Mouse (Mus musculus) midbrain, embryonic 14.5 days (tissue): Measurements from ENCODE around the gene Usp36. TPM values are rescaled to one million over a fixed set of nuclear protein-coding genes. Genes with fewer than 3 reads are reported as not detected.

Source experiments
- ATAC-seq: fragments of 200-750 bp; cut with Nextera tagmentation; 2 replicates; pipeline ENCODE4 v1.8.0; 2017; ENCODE audit warnings: moderate number of reproducible peaks, moderate library complexity; ENCODE audit not compliant: low FRiP score, low TSS enrichment
- DNase-seq: peaks from one replicate; pipeline ENCODE4 v3.0.0-alpha.2; 2015
- H3K27ac ChIP-seq: fragments of 300-500 bp; sonication (generic); replicated peaks from 2 replicates; pipeline ENCODE4 v1.5.1; 2014; ENCODE audit warnings: mild to moderate bottlenecking, low read depth, low read length, moderate library complexity
- H3K27me3 ChIP-seq: fragments of 300-500 bp; sonication (generic); 2 replicates; pipeline ENCODE4 v1.6.1; 2014; ENCODE audit warnings: low read length, control low read depth, mixed read lengths; ENCODE audit not compliant: control insufficient read depth, insufficient read depth
- H3K36me3 ChIP-seq: fragments of 300-500 bp; sonication (generic); 2 replicates; pipeline ENCODE4 v1.6.1; 2014; ENCODE audit warnings: low read length, control low read depth; ENCODE audit not compliant: control insufficient read depth, insufficient read depth
- H3K4me1 ChIP-seq: fragments of 300-500 bp; sonication (generic); 2 replicates; pipeline ENCODE4 v1.6.1; 2014; ENCODE audit warnings: mild to moderate bottlenecking, antibody characterized with exemption, low read length, control low read depth; ENCODE audit not compliant: control insufficient read depth, insufficient read depth
- H3K4me2 ChIP-seq: fragments of 300-500 bp; sonication (generic); 2 replicates; pipeline ENCODE4 v1.6.1; 2014; ENCODE audit warnings: mild to moderate bottlenecking, low read length, moderate library complexity
- H3K4me3 ChIP-seq: fragments of 300-500 bp; sonication (generic); replicated peaks from 2 replicates; pipeline ENCODE4 v1.5.1; 2014; ENCODE audit warnings: low read depth, low read length
- H3K9ac ChIP-seq: fragments of 300-500 bp; sonication (generic); replicated peaks from 2 replicates; pipeline ENCODE4 v1.6.1; 2014; ENCODE audit warnings: mild to moderate bottlenecking, low read length, moderate library complexity
- H3K9me3 ChIP-seq: fragments of 300-500 bp; sonication (generic); 2 replicates; pipeline ENCODE4 v1.6.1; 2016; ENCODE audit warnings: low read length, control low read depth, mixed read lengths; ENCODE audit not compliant: control insufficient read depth
- WGBS: fragments of 180-500 bp; shearing (Covaris S2); extraction: QIAGEN DNeasy Blood & Tissue Kit; methylation state at CpG from one replicate; pipeline ENCODE4 v1.1.7; 2014; 5-methylcytosine and 5-hydroxymethylcytosine counted together
- polyA plus RNA-seq: library from polyadenylated mRNA; unstranded; fragments of >200 nt; fragmentation: Nextera tagmentation; extraction: Ambion mirVana; gene quantifications from 2 replicates; pipeline ENCODE4 v1.2.1, GENCODE M21; 2014

Usp36 gene
- polyA plus RNA-seq, 1 experiment from 2014 or later = 13.4 TPM

GRCm38 (mm10) chr11:118266666-118267046, 23.4 kb downstream of the Usp36 start:
- Histone ChIP-seq H3K9ac (no peak overlapping the region), H3K27me3 (no peaks in the 10 kb centered on the region), H3K4me2 (no peak overlapping the region), H3K27ac (no peak overlapping the region), H3K4me1 (no peaks in the 10 kb centered on the region), H3K36me3 (peaks cover 96% of the 10 kb centered on the region), H3K4me3 (no peak overlapping the region), H3K9me3 (no peaks in the 10 kb centered on the region)
- DNase-seq = no peak
- WGBS = 91% methylated on average over 7 of the region's 7 CpGs
- ATAC-seq = no peak

GRCm38 (mm10) chr11:118266044-118266665, 23.9 kb downstream of the Usp36 start:
- H3K4me3 ChIP-seq = no peak overlapping the region
- H3K9me3 ChIP-seq = no peaks in the 10 kb centered on the region
- no peak overlapping the region for H3K27ac ChIP-seq
- H3K36me3 ChIP-seq = peaks cover 96% of the 10 kb centered on the region
- ATAC-seq (no peak), DNase-seq (no peak)
- WGBS = 96% methylated on average over 10 of the region's 10 CpGs
- no peaks in the 10 kb centered on the region for H3K27me3 ChIP-seq
- no peaks in the 10 kb centered on the region for H3K4me1 ChIP-seq
- H3K4me2 ChIP-seq = no peak overlapping the region
- no peak overlapping the region for H3K9ac ChIP-seq

- Histone ChIP-seq H3K9me3 (no peaks in the 10 kb centered on the region), H3K27ac (no peak overlapping the region), H3K4me3 (no peak overlapping the region), H3K4me2 (no peak overlapping the region), H3K9ac (no peak overlapping the region), H3K4me1 (no peaks in the 10 kb centered on the region), H3K36me3 (peaks cover 98% of the 10 kb centered on the region), H3K27me3 (no peaks in the 10 kb centered on the region)
- ATAC-seq = no peak
- DNase-seq = no peak
- 96% methylated on average over 11 of the region's 11 CpGs for WGBS
Measured at GRCm38 (mm10) chr11:118265621-118266020, 24.4 kb downstream of the Usp36 start.

GRCm38 (mm10) chr11:118263146-118263545, 26.9 kb downstream of the Usp36 start:
- Histone ChIP-seq H3K4me3 (no peak overlapping the region), H3K4me2 (no peak overlapping the region), H3K27me3 (no peaks in the 10 kb centered on the region), H3K9ac (no peak overlapping the region), H3K27ac (no peak overlapping the region), H3K9me3 (no peaks in the 10 kb centered on the region), H3K4me1 (no peaks in the 10 kb centered on the region), H3K36me3 (peaks cover 98% of the 10 kb centered on the region)
- WGBS = 84% methylated on average over 5 of the region's 5 CpGs
- DNase-seq = no peak
- no peak for ATAC-seq

- Histone ChIP-seq H3K27me3 (no peaks in the 10 kb centered on the region), H3K9me3 (no peaks in the 10 kb centered on the region), H3K9ac (no peak overlapping the region), H3K27ac (no peak overlapping the region), H3K36me3 (peaks cover 82% of the 10 kb centered on the region), H3K4me3 (no peak overlapping the region), H3K4me1 (no peaks in the 10 kb centered on the region), H3K4me2 (no peak overlapping the region)
- ATAC-seq (no peak), DNase-seq (no peak)
- 90% methylated on average over 8 of the region's 8 CpGs for WGBS
Measured at GRCm38 (mm10) chr11:118260081-118260480, 30.0 kb downstream of the Usp36 start.

- Histone ChIP-seq H3K9ac (no peak overlapping the region), H3K9me3 (no peaks in the 10 kb centered on the region), H3K4me1 (no peaks in the 10 kb centered on the region), H3K27ac (no peak overlapping the region), H3K36me3 (peaks cover 77% of the 10 kb centered on the region), H3K27me3 (no peaks in the 10 kb centered on the region), H3K4me2 (no peak overlapping the region), H3K4me3 (no peak overlapping the region)
- no peak for DNase-seq
- 98% methylated on average over 8 of the region's 8 CpGs for WGBS
- ATAC-seq = no peak
Measured at GRCm38 (mm10) chr11:118259580-118259979, 30.5 kb downstream of the Usp36 start.

DNA sequence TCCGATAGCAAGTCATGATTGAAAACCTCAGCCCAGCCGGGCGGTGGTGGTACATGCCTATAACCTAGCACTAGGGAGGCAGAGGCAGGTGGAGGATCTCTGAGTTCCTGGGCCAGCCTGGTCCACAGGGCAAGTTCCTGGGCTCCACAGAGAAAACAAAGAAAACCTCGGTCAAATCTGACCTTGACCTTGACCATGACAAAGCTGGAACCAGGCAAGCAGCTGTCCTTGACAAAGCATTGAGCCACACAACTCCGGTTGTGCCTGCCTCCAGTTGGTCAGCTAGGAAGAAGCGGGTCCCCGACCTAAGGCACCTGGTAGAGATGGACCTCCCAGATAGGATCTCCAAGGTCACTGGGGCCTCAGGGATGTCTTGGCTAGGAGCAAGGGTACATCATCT, 33.7 kb downstream of the Usp36 start:
- Histone ChIP-seq H3K27ac (no peak overlapping the region), H3K9ac (no peak overlapping the region), H3K9me3 (no peaks in the 10 kb centered on the region), H3K4me3 (no peak overlapping the region), H3K27me3 (no peaks in the 10 kb centered on the region), H3K4me1 (0 out of 2 replicates have a peak, but pooled peaks cover 3% of the 10 kb centered on the region), H3K4me2 (no peak overlapping the region), H3K36me3 (peaks cover 45% of the 10 kb centered on the region)
- DNase-seq (no peak), ATAC-seq (no peak)
- WGBS = 95% methylated on average over 7 of the region's 7 CpGs

GRCm38 (mm10) chr11:118254159-118254951, 35.7 kb downstream of the Usp36 start:
- WGBS = 48% methylated on average over 15 of the region's 15 CpGs
- peak; percentile 64 for DNase-seq
- Histone ChIP-seq H3K4me2 (no peak overlapping the region), H3K9ac (no peak overlapping the region), H3K4me1 (0 out of 2 replicates have a peak, but pooled peaks cover 3% of the 10 kb centered on the region), H3K27me3 (no peaks in the 10 kb centered on the region), H3K4me3 (no peak overlapping the region), H3K36me3 (peaks cover 26% of the 10 kb centered on the region), H3K27ac (peak overlapping the region; percentile 70), H3K9me3 (no peaks in the 10 kb centered on the region)
- ATAC-seq = no peak
